Mouse (Mus musculus) erythroblast, embryonic 14.5 days (primary cell): ENCODE measurements around the gene Gde1.

ENCODE experiments used
- GATA1 ChIP-seq: IDR thresholded peaks from 2 replicates; pipeline ENCODE4 v1.6.1; 2012; ENCODE audit warnings: low read length, inconsistent platforms, mixed read lengths
- TAL1 ChIP-seq: IDR thresholded peaks from 3 replicates; pipeline ENCODE4 v1.6.1; 2012; ENCODE audit warnings: low read length, inconsistent platforms, mixed read lengths

- TF ChIP-seq GATA1 (no peak), TAL1 (no peak)
Observed at GRCm38 (mm10) chr7:118697168-118697567, 8.4 kb downstream of the Gde1 start.
